Mouse (Mus musculus) testis, postnatal 10 days (tissue): ENCODE data around the gene Neurl1a.
"Not testable (repeated sequence)": the region's sequence is repeated elsewhere in the genome, so short reads cannot be mapped to it uniquely, and the experiment has no call there.

Experiments
- DNase-seq: peaks from one replicate; pipeline ENCODE4 v3.0.0; 2021; ENCODE audit warnings: low spot score

Gene Neurl1a

GRCm38 (mm10) chr19:47178431-47179271, at the start of gene Neurl1a:
Neurl1a (plus strand) TSS chr19:47178820.
- peak; percentile 66 for DNase-seq

- peak; percentile 37 for DNase-seq
Measured at GRCm38 (mm10) chr19:47128835-47129234, 49.8 kb upstream of the Neurl1a start.

- DNase-seq, result no peak
Measured at GRCm38 (mm10) chr19:47130551-47131125, 48.0 kb upstream of the Neurl1a start.

- DNase-seq, result no peak
Measured at GRCm38 (mm10) chr19:47133161-47133560, 45.5 kb upstream of the Neurl1a start.

- no peak for DNase-seq
Measured at GRCm38 (mm10) chr19:47135568-47135967, 43.1 kb upstream of the Neurl1a start.

- DNase-seq, result no peak
Measured at GRCm38 (mm10) chr19:47136170-47136569, 42.5 kb upstream of the Neurl1a start.

- DNase-seq, result peak; percentile 75
Measured at GRCm38 (mm10) chr19:47137051-47137581, 41.5 kb upstream of the Neurl1a start.

- DNase-seq, result peak; percentile 75
Measured at GRCm38 (mm10) chr19:47137771-47138421, 40.7 kb upstream of the Neurl1a start, which contains the start of gene Calhm2. Calhm2 (minus strand) TSS chr19:47138294.

GRCm38 (mm10) chr19:47139611-47140010, 39.0 kb upstream of the Neurl1a start:
- DNase-seq, result not testable (repeated sequence)

- DNase-seq, result no peak
Measured at GRCm38 (mm10) chr19:47142438-47142837, 36.2 kb upstream of the Neurl1a start.

- DNase-seq, result no peak
Measured at GRCm38 (mm10) chr19:47144154-47144553, 34.5 kb upstream of the Neurl1a start, which contains the start of gene Calhm1. Calhm1 (minus strand) TSS chr19:47144254.

- no peak for DNase-seq
Measured at GRCm38 (mm10) chr19:47148267-47148847, 30.3 kb upstream of the Neurl1a start.

GRCm38 (mm10) chr19:47149854-47150253, 28.8 kb upstream of the Neurl1a start:
- no peak for DNase-seq

GRCm38 (mm10) chr19:47151332-47152061, 27.1 kb upstream of the Neurl1a start:
- no peak for DNase-seq

- no peak for DNase-seq
Measured at GRCm38 (mm10) chr19:47152062-47152369, 26.6 kb upstream of the Neurl1a start.

- DNase-seq, result no peak
Measured at GRCm38 (mm10) chr19:47153767-47154166, 24.9 kb upstream of the Neurl1a start.

GRCm38 (mm10) chr19:47157664-47158063, 21.0 kb upstream of the Neurl1a start, which contains the start of gene Calhm3:
Calhm3 (minus strand) TSS chr19:47157764.
- DNase-seq, result peak; percentile 38

GRCm38 (mm10) chr19:47161669-47162068, 17.0 kb upstream of the Neurl1a start:
- DNase-seq, result no peak

- DNase-seq, result no peak
Measured at GRCm38 (mm10) chr19:47163176-47163744, 15.4 kb upstream of the Neurl1a start.

- DNase-seq, result no peak
Measured at GRCm38 (mm10) chr19:47166758-47167157, 11.9 kb upstream of the Neurl1a start.

GRCm38 (mm10) chr19:47167617-47168214, 10.9 kb upstream of the Neurl1a start:
- no peak for DNase-seq
